Mouse (Mus musculus) left cerebral cortex, adult 2 months (tissue): ENCODE results near the gene 1700029F12Rik. TPM values are rescaled to one million over a fixed set of nuclear protein-coding genes. Genes with fewer than 3 reads are reported as not detected.
"Not testable (repeated sequence)": the region's sequence is repeated elsewhere in the genome, so short reads cannot be mapped to it uniquely, and the experiment has no call there.

Experiments used
- DNase-seq, 2 experiments: peaks; one replicate each; pipeline ENCODE4 v3.0.0; 2021 to 2022; ENCODE audit warnings: low spot score in 2 of 2, mixed read lengths in 1 of 2; ENCODE audit errors: extremely low spot score in 1 of 2
- H3K27ac ChIP-seq: fragments of 200-600 bp; 2 replicates; pipeline ENCODE4 v1.8.1; 2022
- H3K4me3 ChIP-seq: fragments of 200-600 bp; 2 replicates; pipeline ENCODE4 v1.8.1; 2022
- CTCF ChIP-seq: fragments of 200-600 bp; IDR thresholded peaks from 2 replicates; pipeline ENCODE4 v1.8.1; 2022; ENCODE audit warnings: antibody characterized with exemption, mild to moderate bottlenecking, moderate library complexity
- intact Hi-C: fragments of 180-260 bp; cut with DNase I; formaldehyde crosslinking; loops from one replicate; pipeline ENCODE4 v1.15.1; 2025
- long read RNA-seq, 2 experiments: library from polyadenylated mRNA; stranded (forward); transcript quantifications; one replicate each; pipeline ENCODE4 v2.0.0; 2021; ENCODE audit warnings: borderline mapping rate in 2 of 2
- total RNA-seq, 2 experiments: library from RNA; stranded (reverse); gene quantifications; 2 replicates each; pipeline ENCODE4 v1.2.3; 2021

Gene 1700029F12Rik
- not detected for total RNA-seq
- long read RNA-seq, experiment 1 = 0 reads
- long read RNA-seq, experiment 2 = 0 reads

DNA sequence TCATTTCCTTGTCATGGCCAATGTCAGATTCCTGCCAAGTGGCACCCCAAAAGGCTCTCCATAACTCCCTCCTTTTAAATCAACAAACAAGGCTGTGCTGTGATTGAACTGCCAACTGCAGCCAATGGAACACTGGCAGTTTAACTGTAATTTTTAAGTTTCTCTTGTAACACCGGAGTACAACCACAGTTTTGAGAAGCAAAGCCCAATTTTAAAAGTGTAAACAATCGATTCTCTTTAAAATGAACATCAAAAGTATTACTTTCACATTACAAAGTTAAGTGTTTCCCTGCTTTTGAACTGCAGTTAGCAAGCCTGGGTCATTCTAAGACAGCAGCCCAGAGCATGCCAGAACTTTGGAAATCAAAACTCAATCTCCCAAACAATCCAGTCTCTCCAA is at the start of gene 1700029F12Rik:
1700029F12Rik (minus strand) TSS at position 101 of the 400 bp plus-strand sequence.
- no peak within 1 kb of the TSS for H3K4me3 ChIP-seq
- TF ChIP-seq CTCF = no peak
- DNase-seq = no peak
- no peak within 1 kb of the TSS for H3K27ac ChIP-seq
- intact Hi-C loops = no loop called here

DNA sequence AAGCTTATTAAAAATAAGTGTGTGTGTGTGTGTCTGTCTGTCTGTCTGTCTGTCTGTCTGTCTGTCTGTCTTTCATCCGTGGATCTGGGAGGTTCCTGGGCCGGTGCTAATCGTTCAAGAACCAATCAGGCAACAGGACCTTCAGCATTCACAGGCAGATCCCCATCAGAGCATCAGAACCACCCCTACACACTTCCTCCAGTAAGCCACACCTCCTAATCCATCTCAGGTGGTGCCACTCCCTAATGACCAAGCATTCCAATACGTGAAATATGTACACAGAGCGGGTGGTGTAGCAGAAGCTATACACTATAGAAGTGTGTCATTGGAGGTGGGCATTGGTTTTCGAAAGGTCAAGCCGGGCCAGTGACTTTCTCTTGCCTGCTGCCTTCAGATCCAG is 48.3 kb upstream of the 1700029F12Rik start:
- H3K4me3 ChIP-seq = no peak overlapping the region
- TF ChIP-seq CTCF = no peak
- no peak for DNase-seq
- H3K27ac ChIP-seq = no peak overlapping the region
- intact Hi-C loops = no loop called here

GRCm38 (mm10) chr13:97080615-97081014 is 46.5 kb upstream of the 1700029F12Rik start:
- no peak overlapping the region for H3K4me3 ChIP-seq
- intact Hi-C loops = no loop called here
- TF ChIP-seq CTCF = no peak
- DNase-seq = no peak
- H3K27ac ChIP-seq = no peak overlapping the region

DNA sequence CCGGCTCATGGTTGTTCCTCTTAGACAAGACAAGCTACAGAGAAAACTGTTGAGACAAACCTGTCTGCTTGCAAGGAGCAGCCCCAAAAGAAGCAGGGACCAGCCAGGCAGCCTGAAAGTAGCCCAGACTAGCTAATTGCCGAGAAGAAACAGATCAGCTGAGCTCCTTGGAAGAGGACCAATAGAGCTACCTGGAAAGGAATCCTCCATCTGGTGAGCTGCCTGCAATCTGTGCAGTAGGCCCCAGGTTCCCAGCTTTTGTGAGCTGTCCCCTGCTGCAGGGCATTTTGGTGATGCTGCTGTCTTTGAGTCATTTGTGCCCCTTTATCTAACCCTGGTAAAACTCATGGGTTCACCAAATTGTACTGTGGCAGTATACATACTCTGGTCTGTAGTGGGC is 46.0 kb upstream of the 1700029F12Rik start:
- Histone ChIP-seq H3K4me3 (no peak overlapping the region), H3K27ac (no peak overlapping the region)
- TF ChIP-seq CTCF = no peak
- intact Hi-C loops = no loop called here
- no peak for DNase-seq

GRCm38 (mm10) chr13:97077556-97077955 is 43.4 kb upstream of the 1700029F12Rik start:
- DNase-seq = no peak
- Histone ChIP-seq H3K4me3 (no peak overlapping the region), H3K27ac (no peak overlapping the region)
- TF ChIP-seq CTCF = no peak
- intact Hi-C loops = no loop called here

GRCm38 (mm10) chr13:97073497-97073896 is 39.3 kb upstream of the 1700029F12Rik start:
- H3K27ac ChIP-seq = no peak overlapping the region
- intact Hi-C loops = loop anchor here (5.0 kb wide), 1 partner anchor 146 kb away; no protein-coding TSS in a partner anchor
- TF ChIP-seq CTCF = no peak
- DNase-seq = no peak
- H3K4me3 ChIP-seq = no peak overlapping the region

- peak overlapping the region; percentile 77 for H3K4me3 ChIP-seq
- peak overlapping the region; percentile 87 for H3K27ac ChIP-seq
- peak; percentile 52 to 54 for DNase-seq
- TF ChIP-seq CTCF = no peak
- intact Hi-C loops = loop anchor here (5.0 kb wide), 1 partner anchor 144 kb away; no protein-coding TSS in a partner anchor
Observed at GRCm38 (mm10) chr13:97071626-97072241, 37.6 kb upstream of the 1700029F12Rik start.

DNA sequence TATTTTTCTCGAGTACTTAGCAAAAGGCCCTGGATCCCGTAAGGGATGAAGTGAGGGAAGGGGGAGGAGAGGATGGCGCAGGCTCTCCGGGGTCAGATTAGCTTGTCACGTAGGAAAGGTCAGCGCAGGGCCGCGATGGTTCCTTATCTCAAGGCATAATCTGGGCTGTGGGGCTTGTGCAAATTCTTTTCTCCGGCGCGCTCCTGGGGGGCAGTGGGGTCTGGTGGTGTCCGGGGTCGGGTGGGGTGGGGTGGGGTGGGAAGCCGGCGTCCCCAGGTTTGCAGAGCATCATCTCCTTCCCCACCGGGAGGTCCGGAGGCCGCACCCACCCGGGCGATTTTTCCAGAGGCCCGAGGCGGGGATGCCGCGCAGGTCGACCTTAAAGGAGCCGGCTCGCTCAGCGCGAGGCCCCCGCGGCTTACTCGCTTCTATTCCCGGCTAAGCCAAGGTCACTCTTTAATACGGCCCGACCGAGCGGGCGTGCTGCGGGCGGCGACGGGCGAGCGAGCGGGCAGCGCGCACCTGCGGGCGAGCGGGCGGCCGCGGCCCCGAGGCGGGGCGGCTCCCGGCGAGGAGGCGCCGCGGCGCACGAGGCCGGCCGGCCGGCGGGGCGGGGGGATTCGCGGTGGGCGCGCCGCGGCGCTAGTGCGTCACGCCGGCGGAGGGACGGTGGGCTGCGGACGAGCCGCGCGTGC is 36.9 kb upstream of the 1700029F12Rik start:
- TF ChIP-seq CTCF = no peak
- Histone ChIP-seq H3K4me3 (peak overlapping the region; percentile 67), H3K27ac (peak overlapping the region; percentile 93)
- peak; percentile 43 to 46 for DNase-seq
- intact Hi-C loops = loop anchor here (5.0 kb wide), 1 partner anchor 144 kb away; no protein-coding TSS in a partner anchor

GRCm38 (mm10) chr13:97068151-97068550 is 34.0 kb upstream of the 1700029F12Rik start:
- H3K27ac ChIP-seq = no peak overlapping the region
- intact Hi-C loops = no loop called here
- TF ChIP-seq CTCF = no peak
- no peak overlapping the region for H3K4me3 ChIP-seq
- no peak for DNase-seq

- Histone ChIP-seq H3K27ac (no peak overlapping the region), H3K4me3 (no peak overlapping the region)
- TF ChIP-seq CTCF = no peak
- no peak for DNase-seq
- intact Hi-C loops = no loop called here
Observed at GRCm38 (mm10) chr13:97067691-97068090, 33.5 kb upstream of the 1700029F12Rik start.

- Histone ChIP-seq H3K4me3 (no peak within 1 kb of the TSS), H3K27ac (no peak within 1 kb of the TSS)
- TF ChIP-seq CTCF = no peak
- intact Hi-C loops = no loop called here
- no peak for DNase-seq
Observed at GRCm38 (mm10) chr13:97066649-97067550, 32.7 kb upstream of the 1700029F12Rik start, which contains the start of gene Fam169a. Gene Fam169a (plus strand): TSS chr13:97067286.

- H3K27ac ChIP-seq, H3K4me3 ChIP-seq, DNase-seq, intact Hi-C loops: not testable (repeated sequence)
Observed at GRCm38 (mm10) chr13:97064844-97065621, 30.9 kb upstream of the 1700029F12Rik start.
